Mouse (Mus musculus) stomach, embryonic 16.5 days (tissue): ENCODE data around the gene Txndc16. TPM values are rescaled to one million over a fixed set of nuclear protein-coding genes. Genes with fewer than 3 reads are reported as not detected.

Experiments used
- ATAC-seq: fragments of 200-750 bp; cut with Nextera tagmentation; 2 replicates; pipeline ENCODE4 v1.8.0; 2017; ENCODE audit warnings: moderate number of reproducible peaks, moderate TSS enrichment; ENCODE audit not compliant: insufficient read depth, low FRiP score
- H3K27ac ChIP-seq: fragments of 300-500 bp; sonication (generic); 2 replicates; pipeline ENCODE4 v1.5.1; 2014; ENCODE audit warnings: low read length
- H3K27me3 ChIP-seq: fragments of 300-500 bp; sonication (generic); 2 replicates; pipeline ENCODE4 v1.6.1; 2014; ENCODE audit warnings: low read length, control low read depth, mixed read lengths; ENCODE audit not compliant: control insufficient read depth, insufficient read depth
- H3K36me3 ChIP-seq: fragments of 300-500 bp; sonication (generic); 2 replicates; pipeline ENCODE4 v1.6.1; 2014; ENCODE audit warnings: low read length; ENCODE audit not compliant: control insufficient read depth, insufficient read depth
- H3K4me1 ChIP-seq: fragments of 300-500 bp; sonication (generic); 2 replicates; pipeline ENCODE4 v1.6.1; 2014; ENCODE audit warnings: low read length, control low read depth, mixed read lengths; ENCODE audit not compliant: control insufficient read depth, insufficient read depth
- H3K4me2 ChIP-seq: fragments of 300-500 bp; sonication (generic); 2 replicates; pipeline ENCODE4 v1.6.1; 2014; ENCODE audit warnings: low read depth, low read length, mixed read lengths
- H3K4me3 ChIP-seq: fragments of 300-500 bp; sonication (generic); replicated peaks from 2 replicates; pipeline ENCODE4 v1.5.1; 2014; ENCODE audit warnings: mild to moderate bottlenecking, low read length
- H3K9ac ChIP-seq: fragments of 300-500 bp; sonication (generic); 2 replicates; pipeline ENCODE4 v1.6.1; 2014; ENCODE audit warnings: low read length
- H3K9me3 ChIP-seq: fragments of 300-500 bp; sonication (generic); replicated peaks from 2 replicates; pipeline ENCODE4 v1.6.1; 2016; ENCODE audit warnings: low read length, control low read depth; ENCODE audit not compliant: control insufficient read depth
- WGBS: fragments of 180-500 bp; shearing (Covaris S2); extraction: QIAGEN DNeasy Blood & Tissue Kit; methylation state at CpG from one replicate; pipeline ENCODE4 v1.1.7; 2014; 5-methylcytosine and 5-hydroxymethylcytosine counted together
- polyA plus RNA-seq: library from polyadenylated mRNA; unstranded; fragments of >200 nt; fragmentation: Nextera tagmentation; extraction: Ambion mirVana; gene quantifications from 2 replicates; pipeline ENCODE4 v1.2.1, GENCODE M21; 2015

Gene Txndc16
- polyA plus RNA-seq: 11.5 and 12.0 TPM in 2 replicates

DNA sequence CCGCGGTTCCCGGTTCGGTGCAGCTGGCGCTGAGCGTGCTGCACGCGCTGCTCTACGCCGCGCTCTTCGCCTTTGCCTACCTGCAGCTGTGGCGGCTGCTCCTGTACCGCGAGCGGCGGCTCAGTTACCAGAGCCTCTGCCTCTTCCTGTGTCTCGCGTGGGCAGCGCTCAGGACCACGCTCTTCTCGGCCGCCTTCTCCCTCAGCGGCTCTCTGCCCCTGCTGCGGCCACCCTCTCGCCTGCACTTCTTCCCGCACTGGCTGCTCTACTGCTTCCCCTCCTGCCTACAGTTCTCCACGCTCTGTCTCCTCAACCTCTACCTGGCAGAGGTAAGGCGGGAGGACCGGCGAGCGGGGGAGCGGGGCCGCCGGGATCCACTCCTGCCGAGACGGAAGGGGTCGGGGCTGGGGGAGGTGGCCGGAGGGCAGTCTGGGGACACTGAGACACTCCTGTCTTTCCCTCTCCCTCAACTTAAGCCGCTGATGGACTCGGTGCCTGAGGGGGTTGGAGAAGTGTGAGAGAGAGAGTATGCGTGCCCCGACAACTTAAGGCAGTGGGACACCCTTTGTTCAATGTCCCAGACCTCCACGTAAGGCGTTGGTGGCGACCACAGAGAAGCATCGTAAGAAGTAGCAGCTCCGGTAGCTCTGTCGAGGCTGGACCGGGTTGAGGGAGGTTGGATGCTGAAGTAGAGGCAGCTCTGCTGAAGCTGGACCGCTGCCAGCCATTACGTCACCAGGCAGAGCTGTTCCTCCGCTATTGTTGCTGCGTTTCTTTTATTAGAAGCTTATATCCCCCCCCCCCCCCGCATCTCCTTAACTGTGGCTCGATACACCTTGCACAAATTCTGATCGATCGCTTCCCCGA, at the start of gene Txndc16:
Txndc16 (minus strand) TSS at position 239 of the 867 bp plus-strand sequence.
- H3K36me3 ChIP-seq: no peaks in the 10 kb centered on the region
- peak within 1 kb of the TSS; percentile 100 for H3K4me2 ChIP-seq
- 0 out of 2 replicates have a peak, but pooled peaks cover 7% of the 10 kb centered on the region for H3K4me1 ChIP-seq
- H3K9ac ChIP-seq: peak within 1 kb of the TSS; percentile 86
- no peaks in the 10 kb centered on the region for H3K27me3 ChIP-seq
- H3K4me3 ChIP-seq: peak within 1 kb of the TSS; percentile 82
- whole genome bisulfite sequencing: 1% methylated on average over 57 of the region's 59 CpGs
- peak within 1 kb of the TSS; percentile 82 for H3K27ac ChIP-seq
- no peaks in the 10 kb centered on the region for H3K9me3 ChIP-seq
- ATAC-seq: peak; percentile 27

DNA sequence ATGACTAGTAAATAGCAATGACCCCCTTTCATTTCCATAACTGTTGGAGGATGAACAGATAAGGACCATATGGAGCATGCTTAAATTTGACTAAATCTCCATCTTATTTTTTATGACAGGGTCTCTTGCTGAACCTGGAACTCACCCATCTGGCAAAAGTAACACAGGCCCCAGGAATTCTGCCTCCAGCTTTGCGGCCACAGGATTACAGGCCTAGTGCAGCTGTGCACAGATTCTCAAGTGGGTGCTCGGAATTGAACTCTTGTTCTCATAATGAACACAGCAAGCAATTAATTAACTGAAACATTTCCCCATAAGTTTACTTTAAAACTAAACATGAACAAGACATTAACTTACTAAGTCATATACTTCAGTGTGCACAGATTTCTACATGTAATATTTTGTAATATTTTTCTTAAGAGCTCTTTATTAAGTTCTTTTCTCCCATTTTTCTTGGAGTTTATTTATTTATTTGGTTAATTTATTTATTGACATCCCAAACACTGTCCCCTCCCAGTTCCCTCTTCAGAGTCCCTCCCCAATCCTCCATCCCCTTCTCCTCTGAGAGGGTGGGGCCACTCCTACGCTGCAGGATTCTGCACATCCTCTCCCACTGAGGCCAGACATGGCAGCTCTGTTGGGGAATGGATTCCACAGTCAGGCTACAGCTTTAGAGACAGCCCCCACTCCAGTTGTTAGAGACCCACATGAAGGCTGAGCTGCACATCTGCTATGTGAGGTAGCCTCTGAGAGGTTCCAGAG, 43.9 kb upstream of the Txndc16 start:
- no peak overlapping the region for H3K27ac ChIP-seq
- no peak overlapping the region for H3K9ac ChIP-seq
- no peaks in the 10 kb centered on the region for H3K36me3 ChIP-seq
- H3K4me2 ChIP-seq: no peak overlapping the region
- H3K27me3 ChIP-seq: no peaks in the 10 kb centered on the region
- ATAC-seq: no peak
- 66% methylated on average over 3 of the region's 3 CpGs for WGBS
- H3K9me3 ChIP-seq: no peaks in the 10 kb centered on the region
- no peaks in the 10 kb centered on the region for H3K4me1 ChIP-seq
- H3K4me3 ChIP-seq: no peak overlapping the region

DNA sequence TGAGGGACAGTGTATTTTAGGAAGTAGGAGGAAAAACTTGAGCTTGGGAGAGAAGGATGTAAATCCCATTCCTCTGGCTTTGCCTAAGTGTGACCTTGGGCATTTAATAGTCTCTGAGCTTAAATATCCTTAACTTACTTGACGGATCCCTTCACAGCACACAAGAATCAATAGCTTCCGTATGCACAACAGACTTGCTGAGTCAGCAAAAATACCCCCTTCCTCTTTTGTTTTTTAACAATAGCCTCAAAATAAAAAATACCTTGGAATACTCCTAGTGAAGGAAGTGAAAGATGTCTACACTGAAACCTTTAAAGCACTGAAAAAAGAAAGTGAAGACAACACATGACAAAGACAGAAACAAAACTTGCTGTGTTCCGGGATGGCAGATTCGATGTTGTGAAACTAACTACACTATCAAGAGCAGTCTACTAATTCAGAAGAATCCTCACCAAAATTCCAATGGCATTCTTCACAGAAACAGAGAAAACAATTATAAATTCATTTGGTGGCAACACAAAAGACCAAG, 31.5 kb upstream of the Txndc16 start:
- Histone ChIP-seq H3K27ac (no peak overlapping the region), H3K4me1 (no peaks in the 10 kb centered on the region), H3K27me3 (no peaks in the 10 kb centered on the region), H3K4me2 (no peak overlapping the region), H3K9ac (no peak overlapping the region), H3K36me3 (no peaks in the 10 kb centered on the region), H3K4me3 (no peak overlapping the region), H3K9me3 (no peaks in the 10 kb centered on the region)
- ATAC-seq: no peak
- 85% methylated on average over 4 of the region's 4 CpGs for WGBS

DNA sequence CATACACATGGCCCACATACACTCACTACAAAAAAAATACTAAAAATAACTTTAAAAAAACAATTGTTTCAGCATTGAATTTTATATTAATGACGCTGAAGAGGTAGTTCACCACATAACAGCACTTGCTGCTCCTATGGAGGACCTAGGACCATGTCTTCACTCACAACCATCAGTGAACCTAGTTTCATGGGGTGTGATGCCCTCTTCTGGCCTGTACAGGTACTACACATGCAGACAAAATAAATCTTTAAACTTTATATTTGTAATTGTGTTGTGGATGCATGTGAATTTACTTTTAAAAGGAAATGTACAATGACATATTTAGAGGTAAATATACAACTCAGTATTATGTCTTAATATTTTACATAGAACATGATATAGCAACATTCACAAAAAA, 21.5 kb upstream of the Txndc16 start:
- no peak overlapping the region for H3K27ac ChIP-seq
- no peaks in the 10 kb centered on the region for H3K27me3 ChIP-seq
- no peak overlapping the region for H3K4me2 ChIP-seq
- no peak overlapping the region for H3K9ac ChIP-seq
- no peaks in the 10 kb centered on the region for H3K36me3 ChIP-seq
- 60% methylated on average over 1 of the region's 1 CpGs for WGBS
- H3K9me3 ChIP-seq: no peaks in the 10 kb centered on the region
- no peak overlapping the region for H3K4me3 ChIP-seq
- no peak for ATAC-seq
- no peaks in the 10 kb centered on the region for H3K4me1 ChIP-seq

DNA sequence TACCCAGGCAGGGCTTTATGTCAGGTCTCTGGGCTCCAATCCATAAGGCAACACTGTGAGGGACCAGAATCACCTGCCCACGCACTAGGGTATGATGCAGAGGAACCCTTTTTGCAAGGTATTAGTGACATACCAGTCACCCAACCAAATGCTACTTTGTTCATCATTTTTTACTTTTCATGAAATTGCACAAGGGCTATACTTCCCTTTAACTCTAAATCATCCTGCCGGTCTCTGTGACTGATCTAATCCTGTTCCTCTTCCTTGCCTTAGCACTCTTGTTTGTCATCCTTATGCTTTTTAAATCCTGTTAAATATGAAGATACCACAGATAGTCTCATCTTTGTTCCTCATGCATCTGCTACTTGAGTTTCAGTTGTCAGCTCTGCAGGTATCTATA, 18.9 kb upstream of the Txndc16 start:
- no peaks in the 10 kb centered on the region for H3K4me1 ChIP-seq
- ATAC-seq: no peak
- no peaks in the 10 kb centered on the region for H3K36me3 ChIP-seq
- no peak overlapping the region for H3K4me3 ChIP-seq
- H3K9ac ChIP-seq: no peak overlapping the region
- 78% methylated on average over 2 of the region's 2 CpGs for WGBS
- H3K4me2 ChIP-seq: no peak overlapping the region
- no peaks in the 10 kb centered on the region for H3K9me3 ChIP-seq
- no peak overlapping the region for H3K27ac ChIP-seq
- no peaks in the 10 kb centered on the region for H3K27me3 ChIP-seq

DNA sequence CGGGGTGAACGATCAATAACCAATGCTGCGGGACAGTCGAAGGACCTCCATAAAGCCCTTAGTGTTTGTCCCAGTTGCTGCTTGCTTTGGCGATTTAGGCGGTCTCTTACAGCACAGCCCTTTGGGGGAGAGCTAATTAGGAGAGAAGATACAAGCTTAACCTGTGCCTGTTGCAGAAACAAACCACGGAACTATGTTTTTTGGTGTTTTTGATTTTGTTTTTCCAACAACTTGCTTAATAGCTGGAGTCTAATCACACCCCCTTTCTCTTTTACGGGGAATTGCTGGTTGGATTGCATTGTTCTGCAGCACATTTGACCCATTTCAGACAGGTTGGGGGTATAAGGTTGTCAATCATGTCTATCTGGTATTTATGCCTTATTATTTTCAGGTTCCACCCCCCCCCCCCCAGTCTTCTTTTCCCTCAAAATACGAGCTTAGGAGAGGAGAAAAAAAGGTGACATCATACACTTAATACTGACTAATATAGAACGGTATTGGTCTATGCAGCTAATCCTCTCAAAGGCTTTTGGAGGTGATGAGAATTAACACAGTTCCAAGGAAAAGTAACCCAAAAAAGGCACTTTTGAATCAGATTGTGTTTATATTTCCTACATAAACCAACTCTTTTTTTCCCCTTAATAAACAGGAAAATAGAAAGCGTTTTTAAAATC, 966 bp upstream of the Txndc16 start:
- H3K4me2 ChIP-seq: peak overlapping the region; percentile 100
- WGBS: 8% methylated on average over 11 of the region's 11 CpGs
- peak overlapping the region; percentile 82 for H3K4me3 ChIP-seq
- no peak overlapping the region for H3K27ac ChIP-seq
- 0 out of 2 replicates have a peak, but pooled peaks cover 7% of the 10 kb centered on the region for H3K4me1 ChIP-seq
- peak overlapping the region; percentile 86 for H3K9ac ChIP-seq
- H3K9me3 ChIP-seq: no peaks in the 10 kb centered on the region
- ATAC-seq: no peak
- no peaks in the 10 kb centered on the region for H3K36me3 ChIP-seq
- H3K27me3 ChIP-seq: no peaks in the 10 kb centered on the region

DNA sequence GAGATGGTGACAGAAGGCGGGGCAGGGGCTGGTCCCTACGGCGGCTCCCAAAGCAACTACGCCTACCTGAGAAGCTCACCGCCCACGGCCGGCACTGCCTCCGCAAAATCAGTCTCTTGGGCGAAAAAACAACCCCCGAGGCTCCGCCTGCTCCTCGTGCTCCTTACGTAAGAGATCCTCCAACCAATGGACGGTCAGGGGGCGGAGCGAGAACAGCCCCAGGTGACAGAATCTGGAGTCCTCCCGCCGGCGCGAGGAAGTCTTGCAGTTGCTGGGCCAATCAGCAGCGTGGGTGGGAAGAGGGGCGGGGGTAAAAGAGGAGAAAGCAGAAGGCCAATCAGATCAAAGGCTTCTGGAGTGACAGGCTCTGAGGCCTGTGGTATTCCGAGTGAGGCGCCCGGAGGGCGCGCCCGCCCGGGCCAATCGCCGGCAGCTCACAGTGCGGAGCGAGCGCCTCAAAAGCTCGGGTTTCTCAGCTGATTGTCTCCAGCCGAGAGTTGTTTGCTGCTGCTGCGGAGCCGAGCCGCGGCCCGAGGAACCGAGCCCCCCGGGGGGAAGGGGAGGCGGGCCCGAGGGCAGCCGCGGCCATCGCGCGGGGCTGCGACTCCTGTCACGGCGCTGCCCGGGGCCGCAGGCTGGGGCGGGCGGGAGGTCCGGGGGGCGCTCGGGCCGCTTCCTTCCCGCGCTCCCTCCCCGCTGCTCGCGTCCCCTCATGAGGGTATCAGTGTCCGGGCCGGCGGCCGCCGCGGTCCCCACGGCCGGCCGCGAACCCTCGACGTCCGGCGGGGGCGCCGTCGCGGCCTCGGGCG, 643 bp downstream of the Txndc16 start, which contains the start of gene Gpr137c:
Gpr137c (plus strand) TSS at position 437 of the 809 bp plus-strand sequence.
- H3K9me3 ChIP-seq: no peaks in the 10 kb centered on the region
- H3K4me1 ChIP-seq: 0 out of 2 replicates have a peak, but pooled peaks cover 7% of the 10 kb centered on the region
- H3K27me3 ChIP-seq: no peaks in the 10 kb centered on the region
- H3K4me2 ChIP-seq: peak within 1 kb of the TSS; percentile 100
- H3K36me3 ChIP-seq: no peaks in the 10 kb centered on the region
- H3K27ac ChIP-seq: peak within 1 kb of the TSS; percentile 82
- under 1% methylated on average over 63 of the region's 86 CpGs for WGBS
- peak within 1 kb of the TSS; percentile 82 for H3K4me3 ChIP-seq
- peak within 1 kb of the TSS; percentile 86 for H3K9ac ChIP-seq
- peak; percentile 99 for ATAC-seq

DNA sequence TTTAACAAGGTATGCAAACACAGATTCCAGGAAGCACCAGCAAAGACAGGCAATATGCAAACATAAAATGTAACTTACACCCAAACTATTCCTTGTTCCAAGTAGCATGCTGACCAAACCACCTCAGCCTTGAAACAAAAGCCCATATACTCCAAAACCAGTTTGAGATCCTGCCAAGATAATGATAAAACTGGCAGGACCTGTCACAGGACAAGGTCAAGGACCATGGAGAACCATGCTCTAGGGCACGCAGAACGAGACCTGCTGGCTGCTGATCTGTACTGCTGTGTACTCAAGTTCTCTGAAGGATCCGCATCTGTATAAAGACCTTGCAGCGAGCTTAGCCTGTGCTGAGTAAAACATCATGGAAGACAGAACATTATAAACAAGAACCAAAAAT, 2.4 kb downstream of the Txndc16 start:
- Histone ChIP-seq H3K4me2 (no peak overlapping the region), H3K27me3 (no peaks in the 10 kb centered on the region), H3K27ac (no peak overlapping the region), H3K4me1 (0 out of 2 replicates have a peak, but pooled peaks cover 7% of the 10 kb centered on the region), H3K4me3 (no peak overlapping the region), H3K9ac (no peak overlapping the region), H3K9me3 (no peaks in the 10 kb centered on the region), H3K36me3 (no peaks in the 10 kb centered on the region)
- ATAC-seq: no peak
- WGBS: 70% methylated on average over 4 of the region's 4 CpGs
